Mouse (Mus musculus): ENCODE measurements at regions not wholly inside any gene's neighbourhood (a gene's known extent, or its start where the extent isn't known, plus 50 kb on each side); places are given as distances from the start of the nearest gene placed in this dataset.

DNA sequence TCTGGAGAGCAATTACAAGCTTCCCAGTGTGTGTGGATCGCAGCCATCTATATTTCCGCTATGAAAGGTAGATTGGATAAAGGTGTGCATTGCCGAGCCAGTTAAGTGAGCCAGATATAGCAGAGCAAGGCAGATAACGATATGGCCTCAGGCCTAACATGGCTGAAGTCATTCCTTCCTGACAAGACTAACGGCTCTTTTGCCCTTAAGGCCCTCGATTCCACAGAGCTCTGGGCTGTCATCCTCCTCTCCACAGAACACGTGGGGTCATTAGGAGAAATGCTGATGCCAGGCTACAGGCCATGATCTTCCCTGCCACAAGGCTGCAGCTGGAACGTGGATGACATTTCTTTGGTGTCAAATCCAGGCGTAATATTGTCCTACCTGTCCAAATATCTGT is 72.7 kb upstream of the Pbx1 start:
- TF ChIP-seq POLR2A (IDR thresholded peaks at IDR 0.05; ENCODE audit: control insufficient read depth in 1 of 2, insufficient read depth in 1 of 2, low read depth in 1 of 2, low read length in 2 of 2, poor library complexity in 1 of 2) (no peak), CTCF (IDR thresholded peaks at IDR 0.05 in 2 of 3, conservative IDR thresholded peaks at IDR 0.05 in 1 of 3; ENCODE audit: control insufficient read depth in 1 of 3, insufficient read depth in 1 of 3, low read depth in 2 of 3, low read length in 3 of 3, poor library complexity in 1 of 3, severe bottlenecking in 1 of 3) (no peak), MAFK (IDR thresholded peaks at IDR 0.05; ENCODE audit: borderline replicate concordance, low read depth, low read length) (no peak), CHD2 (IDR thresholded peaks at IDR 0.05; ENCODE audit: low read length) (no peak), USF1 (IDR thresholded peaks at IDR 0.05; ENCODE audit: low read depth, low read length) (no peak), HCFC1 (IDR thresholded peaks at IDR 0.05; ENCODE audit: low read depth, low read length) (no peak), MAZ (IDR thresholded peaks at IDR 0.05; ENCODE audit: low read depth, low read length) (no peak), TCF12 (IDR thresholded peaks at IDR 0.05; ENCODE audit: low read depth, low read length) (no peak), ZKSCAN1 (IDR thresholded peaks at IDR 0.05; ENCODE audit: low read depth, low read length) (no peak), NELFE (IDR thresholded peaks at IDR 0.05; ENCODE audit: low read depth, low read length) (no peak), ZNF384 (IDR thresholded peaks at IDR 0.05; ENCODE audit: low read depth, low read length) (no peak), BHLHE40 (IDR thresholded peaks at IDR 0.05; ENCODE audit: borderline replicate concordance, low read depth, low read length) (no peak), USF2 (IDR thresholded peaks at IDR 0.05; ENCODE audit: borderline replicate concordance in 1 of 2, insufficient read depth in 1 of 2, low read depth in 1 of 2, low read length in 2 of 2) (no peak), ELF1 (IDR thresholded peaks at IDR 0.05; ENCODE audit: low read depth, low read length) (no peak)

Measured in MEL (cell line).